Mouse (Mus musculus) kidney, adult 2 months (tissue): ENCODE measurements at regions not wholly inside any gene's neighbourhood (a gene's known extent, or its start where the extent isn't known, plus 50 kb on each side); places are given as distances from the start of the nearest gene placed in this dataset.
A peak's percentile ranks its signal among the peaks of the same experiment; 100 is the strongest.

Source experiments
- DNase-seq: peaks from one replicate; pipeline ENCODE4 v3.0.0; 2021
- H3K27ac ChIP-seq: fragments of 200-500 bp; 2 replicates; pipeline ENCODE4 v1.5.1; 2012; ENCODE audit warnings: low read depth, low read length, control low read depth, inconsistent platforms; ENCODE audit not compliant: insufficient read depth
- H3K27me3 ChIP-seq: fragments of 200-500 bp; replicated peaks from 2 replicates; pipeline ENCODE4 v1.6.1; 2012; ENCODE audit warnings: mild to moderate bottlenecking, moderate library complexity, low read length, inconsistent platforms; ENCODE audit not compliant: control insufficient read depth, insufficient read depth
- H3K36me3 ChIP-seq: fragments of 200-500 bp; 2 replicates; pipeline ENCODE4 v1.6.1; 2012; ENCODE audit warnings: mild to moderate bottlenecking, moderate library complexity, low read length, inconsistent platforms; ENCODE audit not compliant: control insufficient read depth, insufficient read depth
- H3K4me1 ChIP-seq: fragments of 200-500 bp; 2 replicates; pipeline ENCODE4 v1.6.1; 2011; ENCODE audit warnings: low read length; ENCODE audit not compliant: control insufficient read depth, insufficient read depth
- H3K4me3 ChIP-seq: fragments of 200-500 bp; 2 replicates; pipeline ENCODE4 v1.5.1; 2011; ENCODE audit warnings: mild to moderate bottlenecking, low read depth, low read length, control low read depth; ENCODE audit not compliant: insufficient read depth
- CTCF ChIP-seq: fragments of 200-500 bp; conservative IDR thresholded peaks from 2 replicates; pipeline ENCODE4 v1.5.1; 2011; ENCODE audit warnings: low read depth, mild to moderate bottlenecking, control low read depth, low read length, moderate library complexity, mixed read lengths; ENCODE audit not compliant: insufficient read depth, insufficient read length
- POLR2A ChIP-seq: fragments of 200-500 bp; IDR thresholded peaks from one replicate; pipeline ENCODE4 v1.6.1; 2011; ENCODE audit warnings: low read depth, low read length, control low read depth
- WGBS: fragments of 180-500 bp; shearing (Covaris S2); methylation state at CpG from one replicate; pipeline ENCODE4 v1.1.7; 2018; 5-methylcytosine and 5-hydroxymethylcytosine counted together

DNA sequence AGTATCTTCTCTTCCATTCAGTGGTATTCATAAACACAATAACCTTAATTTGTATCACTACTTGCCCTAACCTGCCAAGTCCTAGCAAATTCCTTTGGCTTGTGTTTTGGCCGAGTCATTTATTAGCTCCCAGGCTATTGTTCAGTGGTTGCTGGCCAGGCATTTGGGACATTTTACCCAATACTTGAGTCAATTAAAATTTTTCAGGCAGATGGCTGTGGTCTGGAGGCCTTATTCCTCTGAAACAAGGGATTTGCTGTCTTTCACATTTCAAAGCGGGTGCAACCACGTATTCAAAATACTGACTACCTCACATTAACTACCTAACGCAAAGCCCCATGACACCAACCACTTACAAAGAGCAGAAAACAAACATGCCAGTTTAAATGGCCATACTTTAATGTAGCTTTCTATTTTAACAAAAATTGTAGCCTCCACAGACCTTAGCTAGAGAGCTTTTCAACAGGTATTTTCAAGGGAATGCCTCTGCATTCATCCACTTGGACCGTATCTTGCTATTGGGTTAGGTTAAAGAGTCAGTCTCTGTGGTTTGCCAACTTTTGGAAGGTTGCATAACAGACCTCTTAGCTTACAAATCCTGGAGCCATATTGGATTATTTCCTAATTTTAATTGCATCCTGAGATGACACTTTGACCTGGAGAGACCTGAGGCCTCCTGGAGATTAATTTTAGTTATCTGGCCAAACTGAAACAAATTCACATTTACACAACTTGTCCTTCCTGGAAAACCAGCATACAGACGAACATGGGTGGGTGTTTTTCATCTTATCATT is 224.7 kb upstream of the Fam241a start:
- no peak for DNase-seq
- TF ChIP-seq POLR2A (no peak), CTCF (no peak)
- Histone ChIP-seq H3K4me1 (no peaks in the 10 kb centered on the region), H3K27me3 (no peaks in the 10 kb centered on the region), H3K27ac (no peak overlapping the region), H3K4me3 (no peak overlapping the region), H3K36me3 (no peaks in the 10 kb centered on the region)
- 83% methylated on average over 6 of the region's 6 CpGs for WGBS

DNA sequence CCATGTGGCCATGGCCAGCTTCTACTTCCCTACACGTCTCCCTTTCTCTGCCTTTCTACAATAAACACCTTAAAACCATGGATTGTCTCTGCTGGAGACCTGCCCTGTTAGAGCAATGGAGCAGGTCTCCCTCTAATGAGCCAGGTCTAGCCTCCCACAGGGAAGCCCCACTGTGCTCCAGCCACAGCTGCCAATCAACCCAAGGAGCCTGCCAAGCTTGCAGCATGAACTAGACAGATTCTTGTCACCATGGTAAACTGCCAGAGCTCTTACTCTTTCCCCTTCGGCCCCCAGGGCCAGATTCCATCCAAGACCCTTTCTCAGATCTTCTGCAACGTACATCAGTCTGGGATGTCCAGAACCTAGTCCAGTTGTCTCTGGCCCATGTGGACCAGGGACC is 217.1 kb upstream of the Fam241a start:
- 79% methylated on average over 3 of the region's 3 CpGs for WGBS
- no peaks in the 10 kb centered on the region for H3K4me1 ChIP-seq
- no peak overlapping the region for H3K4me3 ChIP-seq
- H3K27ac ChIP-seq, result no peak overlapping the region
- no peak for DNase-seq
- H3K27me3 ChIP-seq, result no peaks in the 10 kb centered on the region
- no peak for TF ChIP-seq CTCF
- no peak for TF ChIP-seq POLR2A
- H3K36me3 ChIP-seq, result no peaks in the 10 kb centered on the region

DNA sequence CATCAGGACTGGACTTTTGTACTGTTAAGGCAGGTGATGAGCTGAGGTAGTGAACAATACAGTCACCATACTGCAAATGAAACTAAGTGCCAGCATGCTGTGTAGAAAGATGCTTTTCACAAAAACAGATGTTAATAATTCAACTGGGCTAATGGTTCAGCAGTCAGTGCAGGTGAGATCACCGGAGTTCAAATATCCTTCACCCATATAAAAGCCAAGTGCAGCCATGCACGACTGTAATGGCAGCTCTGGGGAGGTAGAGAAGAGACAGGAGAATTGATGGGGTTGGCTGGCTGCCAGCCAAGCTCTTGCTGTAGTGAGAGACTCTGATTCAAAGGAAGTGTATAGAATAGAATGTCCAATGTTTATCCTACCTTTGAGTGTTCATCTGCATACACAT is 214.3 kb upstream of the Fam241a start:
- TF ChIP-seq CTCF (no peak), POLR2A (no peak)
- H3K4me1 ChIP-seq, result no peaks in the 10 kb centered on the region
- 29% methylated on average over 2 of the region's 2 CpGs for WGBS
- no peak overlapping the region for H3K27ac ChIP-seq
- DNase-seq, result peak; percentile 9
- H3K27me3 ChIP-seq, result no peaks in the 10 kb centered on the region
- H3K36me3 ChIP-seq, result no peaks in the 10 kb centered on the region
- no peak overlapping the region for H3K4me3 ChIP-seq

DNA sequence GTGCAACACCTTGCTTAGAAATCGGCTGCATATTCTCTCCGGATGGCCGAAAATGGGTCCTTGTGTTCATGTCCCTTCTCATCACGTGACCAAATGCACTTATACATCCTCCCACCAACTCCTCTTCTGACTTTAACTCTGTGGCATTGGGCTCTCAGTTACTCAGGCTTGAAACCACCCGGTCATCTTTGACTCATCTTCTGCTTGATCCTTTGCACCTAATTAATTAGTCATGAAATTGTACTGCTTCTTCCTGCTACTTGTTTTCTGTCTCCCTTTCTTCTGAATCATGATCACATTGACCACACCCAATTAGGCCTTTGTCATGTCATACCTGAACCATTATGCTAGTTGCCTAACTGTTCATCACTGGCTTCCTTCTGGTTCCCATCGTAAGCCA is 208.4 kb upstream of the Fam241a start:
- WGBS, result 79% methylated on average over 6 of the region's 6 CpGs
- DNase-seq, result no peak
- H3K4me3 ChIP-seq, result no peak overlapping the region
- no peak overlapping the region for H3K27ac ChIP-seq
- no peak for TF ChIP-seq CTCF
- no peak for TF ChIP-seq POLR2A
- H3K27me3 ChIP-seq, result no peaks in the 10 kb centered on the region
- H3K4me1 ChIP-seq, result no peaks in the 10 kb centered on the region
- no peaks in the 10 kb centered on the region for H3K36me3 ChIP-seq

DNA sequence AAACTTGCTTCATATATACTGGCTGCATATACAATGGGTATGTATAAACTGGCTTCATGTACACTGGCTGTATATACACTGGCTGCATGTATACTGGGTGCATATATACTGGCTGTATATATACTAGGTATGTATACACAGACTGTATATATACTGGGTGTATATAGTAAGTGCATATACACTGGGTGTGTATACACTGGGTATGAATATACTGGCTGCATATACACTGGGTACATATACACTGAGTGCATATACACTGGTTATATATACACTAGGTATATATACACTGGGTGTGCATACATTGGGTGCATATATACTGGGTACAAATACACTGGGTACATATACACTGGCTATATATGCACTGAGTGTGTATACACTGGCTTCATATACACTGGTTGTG is 196.9 kb upstream of the Fam241a start:
- no peak for DNase-seq
- Histone ChIP-seq H3K27ac (no peak overlapping the region), H3K4me1 (no peaks in the 10 kb centered on the region), H3K4me3 (no peak overlapping the region), H3K27me3 (no peaks in the 10 kb centered on the region), H3K36me3 (no peaks in the 10 kb centered on the region)
- no peak for TF ChIP-seq POLR2A
- TF ChIP-seq CTCF, result no peak

DNA sequence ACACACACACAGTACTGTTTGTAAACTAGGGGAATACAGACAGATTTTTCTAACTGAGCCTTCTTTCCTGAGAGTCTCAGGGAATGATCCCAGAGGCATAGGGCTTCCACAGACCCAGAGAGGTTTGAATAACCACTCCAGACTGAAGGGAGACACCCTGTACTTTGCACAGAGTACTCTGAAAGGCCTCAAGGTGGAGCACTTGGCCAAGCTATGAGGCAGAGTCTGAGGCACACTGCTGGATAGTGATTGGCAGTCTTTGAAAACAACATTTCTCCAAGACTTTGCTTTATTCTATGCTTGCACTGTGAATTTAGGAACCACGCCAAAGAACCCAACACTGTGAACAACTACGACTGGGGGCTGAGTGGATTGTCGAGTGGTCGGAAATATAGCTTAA is 192.1 kb upstream of the Fam241a start:
- Histone ChIP-seq H3K36me3 (no peaks in the 10 kb centered on the region), H3K4me3 (no peak overlapping the region), H3K27ac (no peak overlapping the region), H3K27me3 (no peaks in the 10 kb centered on the region), H3K4me1 (no peaks in the 10 kb centered on the region)
- DNase-seq, result peak; percentile 27
- TF ChIP-seq CTCF (peak; percentile 69), POLR2A (no peak)
- WGBS, result 12% methylated on average over 4 of the region's 4 CpGs

DNA sequence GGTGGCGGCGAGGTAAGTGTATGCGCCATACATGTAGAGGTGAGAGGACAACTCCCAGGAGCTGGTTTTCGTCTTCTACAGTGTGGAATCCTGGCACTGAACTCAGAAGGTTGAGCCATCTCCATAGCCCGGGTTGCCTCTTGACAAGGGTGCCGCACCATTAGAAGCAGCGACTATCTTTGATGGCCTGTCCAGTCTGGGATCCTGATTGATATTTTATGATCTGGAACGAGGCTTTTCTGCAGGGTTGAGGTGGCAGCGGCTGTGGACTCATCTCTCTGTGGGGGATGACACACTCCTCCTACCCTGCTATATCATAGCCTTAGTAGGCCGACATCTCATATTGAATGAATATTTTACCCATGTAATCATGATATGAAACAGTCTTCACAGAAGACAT is 191.0 kb upstream of the Fam241a start:
- no peak for DNase-seq
- H3K36me3 ChIP-seq, result no peaks in the 10 kb centered on the region
- H3K4me3 ChIP-seq, result no peak overlapping the region
- no peak for TF ChIP-seq CTCF
- TF ChIP-seq POLR2A, result no peak
- H3K27me3 ChIP-seq, result no peaks in the 10 kb centered on the region
- H3K4me1 ChIP-seq, result no peaks in the 10 kb centered on the region
- WGBS, result 43% methylated on average over 10 of the region's 10 CpGs
- H3K27ac ChIP-seq, result no peak overlapping the region

DNA sequence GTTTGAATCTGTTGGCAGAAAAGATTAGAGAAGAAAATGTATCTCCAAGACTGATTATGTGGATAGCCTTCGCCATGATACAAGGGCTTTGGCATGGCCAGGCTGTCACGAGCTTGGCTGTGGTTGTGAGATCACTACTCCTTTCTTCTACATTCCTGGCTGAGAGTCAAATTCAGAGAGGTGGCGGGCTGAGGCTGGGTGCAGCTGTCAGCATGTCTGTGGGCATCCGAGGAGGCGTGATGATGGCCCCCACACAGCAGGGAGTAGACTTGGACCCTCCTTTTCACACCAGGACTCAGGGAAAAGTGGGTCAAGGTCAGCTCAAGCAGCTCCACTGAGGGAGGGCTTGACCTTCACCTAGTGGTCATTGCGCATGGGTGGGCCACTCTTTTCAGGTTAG is 186.3 kb upstream of the Fam241a start:
- DNase-seq, result no peak
- Histone ChIP-seq H3K4me1 (no peaks in the 10 kb centered on the region), H3K4me3 (no peak overlapping the region), H3K27me3 (no peaks in the 10 kb centered on the region), H3K36me3 (no peaks in the 10 kb centered on the region), H3K27ac (no peak overlapping the region)
- TF ChIP-seq POLR2A, result no peak
- TF ChIP-seq CTCF, result no peak
- WGBS, result 80% methylated on average over 6 of the region's 6 CpGs
